Mouse (Mus musculus) intestine, embryonic 14.5 days (tissue): Measurements from ENCODE around the gene Miip. TPM values are rescaled to one million over a fixed set of nuclear protein-coding genes. Genes with fewer than 3 reads are reported as not detected.
"Not testable (repeated sequence)": the region's sequence is repeated elsewhere in the genome, so short reads cannot be mapped to it uniquely, and the experiment has no call there.

ENCODE experiments used
- ATAC-seq: fragments of 200-750 bp; cut with Nextera tagmentation; replicated peaks from 2 replicates; pipeline ENCODE4 v1.8.0; 2017; ENCODE audit warnings: low read depth, moderate number of reproducible peaks, moderate TSS enrichment, moderate library complexity; ENCODE audit not compliant: low FRiP score, low TSS enrichment
- DNase-seq: peaks from one replicate; pipeline ENCODE4 v3.0.0-alpha.2; 2018; ENCODE audit warnings: low spot score
- H3K27ac ChIP-seq: fragments of 300-500 bp; sonication (generic); 2 replicates; pipeline ENCODE4 v1.5.1; 2014; ENCODE audit warnings: low read depth, mild to moderate bottlenecking, control low read depth
- H3K27me3 ChIP-seq: fragments of 300-500 bp; sonication (generic); replicated peaks from 2 replicates; pipeline ENCODE4 v1.6.1; 2014; ENCODE audit warnings: low read length, control low read depth; ENCODE audit not compliant: control insufficient read depth, insufficient read depth
- H3K36me3 ChIP-seq: fragments of 300-500 bp; sonication (generic); 2 replicates; pipeline ENCODE4 v1.6.1; 2014; ENCODE audit warnings: low read length, control low read depth; ENCODE audit not compliant: control insufficient read depth, insufficient read depth
- H3K4me1 ChIP-seq: fragments of 300-500 bp; sonication (generic); replicated peaks from 2 replicates; pipeline ENCODE4 v1.6.1; 2014; ENCODE audit warnings: low read length, control low read depth, mixed read lengths; ENCODE audit not compliant: control insufficient read depth, insufficient read depth
- H3K4me2 ChIP-seq: fragments of 300-500 bp; sonication (generic); 2 replicates; pipeline ENCODE4 v1.6.1; 2014; ENCODE audit warnings: low read length
- H3K4me3 ChIP-seq: fragments of 300-500 bp; sonication (generic); 2 replicates; pipeline ENCODE4 v1.5.1; 2014; ENCODE audit warnings: low read depth, low read length, control low read depth, mixed read lengths
- H3K9ac ChIP-seq: fragments of 300-500 bp; sonication (generic); 2 replicates; pipeline ENCODE4 v1.6.1; 2014; ENCODE audit warnings: mild to moderate bottlenecking, low read length
- H3K9me3 ChIP-seq: fragments of 300-500 bp; sonication (generic); 2 replicates; pipeline ENCODE4 v1.6.1; 2016; ENCODE audit warnings: low read length, control low read depth; ENCODE audit not compliant: control insufficient read depth
- WGBS: fragments of 180-500 bp; shearing (Covaris S2); extraction: QIAGEN DNeasy Blood & Tissue Kit; methylation state at CpG from one replicate; pipeline ENCODE4 v1.1.7; 2014; 5-methylcytosine and 5-hydroxymethylcytosine counted together
- polyA plus RNA-seq: library from polyadenylated mRNA; unstranded; fragments of >200 nt; fragmentation: Nextera tagmentation; extraction: Ambion mirVana; gene quantifications from 2 replicates; pipeline ENCODE4 v1.2.1, GENCODE M21; 2014

Miip gene
- polyA plus RNA-seq, 1 experiment from 2014 or later, result 32.1 TPM

DNA sequence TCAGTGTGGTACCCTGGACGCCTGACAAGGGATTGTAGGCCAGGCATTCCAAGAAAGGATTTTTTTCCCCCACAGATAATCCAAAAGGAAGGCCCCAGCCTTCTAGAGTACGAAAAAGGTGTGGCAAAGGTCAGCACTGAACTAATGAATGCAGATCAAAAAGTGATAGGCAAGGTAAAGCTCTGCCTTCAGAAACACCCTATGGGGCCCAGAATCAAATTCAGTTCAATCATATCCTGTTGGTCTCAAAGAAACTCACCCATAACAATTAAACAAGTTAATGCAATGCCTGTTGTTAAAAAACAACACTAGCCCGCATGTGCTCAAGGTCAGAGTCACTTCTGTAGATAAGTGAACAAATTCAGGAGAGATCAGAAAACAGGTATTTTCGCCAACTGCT is 44.2 kb downstream of the Miip start:
- 95% methylated on average over 4 of the region's 4 CpGs for WGBS
- Histone ChIP-seq H3K36me3 (peaks cover 37% of the 10 kb centered on the region), H3K9me3 (peaks cover 64% of the 10 kb centered on the region), H3K4me1 (no peaks in the 10 kb centered on the region), H3K27me3 (no peaks in the 10 kb centered on the region), H3K4me3 (no peak overlapping the region), H3K4me2 (no peak overlapping the region), H3K9ac (no peak overlapping the region), H3K27ac (no peak overlapping the region)
- no peak for DNase-seq
- no peak for ATAC-seq

DNA sequence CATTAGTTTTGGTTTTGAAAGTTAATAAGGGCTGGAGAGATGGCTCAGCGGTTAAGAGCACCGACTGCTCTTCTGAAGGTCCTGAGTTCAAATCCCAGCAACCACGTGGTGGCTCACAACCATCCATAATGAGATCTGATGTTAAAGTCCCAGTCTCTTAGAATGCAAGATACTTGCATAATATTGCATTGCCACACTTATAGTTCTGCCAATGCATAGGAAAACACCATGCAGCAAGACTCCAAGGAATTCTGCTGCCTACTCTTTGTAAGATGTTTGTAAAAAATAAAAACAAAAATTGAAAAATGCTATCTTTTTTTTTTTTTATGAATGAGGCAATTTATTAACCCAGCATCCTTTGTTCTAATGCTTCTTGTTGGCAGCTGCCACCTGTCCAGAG is 47.2 kb downstream of the Miip start:
- Histone ChIP-seq H3K9me3 (peaks cover 45% of the 10 kb centered on the region), H3K36me3 (peaks cover 14% of the 10 kb centered on the region)
- not testable (repeated sequence) for ATAC-seq, H3K27me3 ChIP-seq, H3K27ac ChIP-seq, H3K4me2 ChIP-seq, H3K4me1 ChIP-seq, H3K4me3 ChIP-seq, H3K9ac ChIP-seq, DNase-seq
- 80% methylated on average over 3 of the region's 3 CpGs for WGBS

DNA sequence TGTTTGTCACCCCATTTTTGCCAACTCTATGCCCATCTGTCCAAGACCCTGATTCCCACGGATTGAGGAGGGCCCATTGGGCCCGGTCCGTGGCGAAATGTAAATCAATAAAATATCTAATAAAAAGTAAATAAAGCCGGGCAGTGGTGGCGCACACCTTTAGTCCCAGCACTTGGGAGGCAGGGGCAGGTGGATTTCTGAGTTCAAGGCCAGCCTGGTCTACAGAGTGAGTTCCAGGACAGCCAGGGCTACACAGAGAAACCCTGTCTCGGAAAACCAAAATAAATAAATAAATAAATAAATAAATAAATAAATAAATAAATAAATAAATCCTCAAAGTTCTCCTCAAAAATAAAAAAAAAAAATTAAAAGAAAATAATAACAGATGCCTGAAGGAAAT is 49.0 kb downstream of the Miip start:
- not testable (repeated sequence) for DNase-seq, H3K4me1 ChIP-seq, H3K27ac ChIP-seq, ATAC-seq, H3K9ac ChIP-seq, H3K27me3 ChIP-seq, H3K4me2 ChIP-seq, H3K36me3 ChIP-seq, H3K4me3 ChIP-seq
- 81% methylated on average over 7 of the region's 7 CpGs for WGBS
- peaks cover 34% of the 10 kb centered on the region for H3K9me3 ChIP-seq

DNA sequence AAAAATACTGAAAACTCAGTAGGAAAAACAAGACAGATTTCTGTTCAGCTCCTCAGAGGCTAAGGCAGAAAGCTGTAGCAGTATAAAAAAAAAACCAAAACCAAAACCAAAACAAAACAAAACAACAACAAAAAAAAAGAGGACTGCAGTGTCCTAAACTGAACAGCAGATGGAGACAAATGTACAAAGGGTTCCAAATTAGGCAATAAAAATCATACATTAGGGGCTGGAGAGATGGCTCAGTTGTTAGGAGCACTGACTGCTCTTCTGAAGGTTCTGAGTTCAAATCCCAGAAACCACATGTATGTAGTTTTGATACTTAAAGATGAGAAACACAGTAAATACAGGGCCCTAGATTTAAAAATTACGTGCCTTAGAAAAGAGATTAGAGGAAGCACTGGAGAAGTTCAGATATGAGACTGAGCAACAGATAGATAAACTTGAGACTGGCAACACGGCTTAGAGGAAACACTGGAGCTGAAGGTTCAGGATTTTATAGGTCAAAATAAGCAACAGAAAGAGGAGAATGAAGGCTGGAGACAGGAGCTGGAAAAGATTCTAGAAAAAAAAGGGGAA is 53.9 kb downstream of the Miip start:
- Histone ChIP-seq H3K36me3 (no peaks in the 10 kb centered on the region), H3K9ac (no peak overlapping the region), H3K27me3 (no peaks in the 10 kb centered on the region), H3K27ac (no peak overlapping the region), H3K4me1 (no peaks in the 10 kb centered on the region), H3K9me3 (peaks cover 8% of the 10 kb centered on the region; the same call in 1 of the 2 replicates), H3K4me2 (no peak overlapping the region), H3K4me3 (no peak overlapping the region)
- no peak for ATAC-seq
- DNase-seq, result no peak
- WGBS, result 83% methylated on average over 2 of the region's 2 CpGs

DNA sequence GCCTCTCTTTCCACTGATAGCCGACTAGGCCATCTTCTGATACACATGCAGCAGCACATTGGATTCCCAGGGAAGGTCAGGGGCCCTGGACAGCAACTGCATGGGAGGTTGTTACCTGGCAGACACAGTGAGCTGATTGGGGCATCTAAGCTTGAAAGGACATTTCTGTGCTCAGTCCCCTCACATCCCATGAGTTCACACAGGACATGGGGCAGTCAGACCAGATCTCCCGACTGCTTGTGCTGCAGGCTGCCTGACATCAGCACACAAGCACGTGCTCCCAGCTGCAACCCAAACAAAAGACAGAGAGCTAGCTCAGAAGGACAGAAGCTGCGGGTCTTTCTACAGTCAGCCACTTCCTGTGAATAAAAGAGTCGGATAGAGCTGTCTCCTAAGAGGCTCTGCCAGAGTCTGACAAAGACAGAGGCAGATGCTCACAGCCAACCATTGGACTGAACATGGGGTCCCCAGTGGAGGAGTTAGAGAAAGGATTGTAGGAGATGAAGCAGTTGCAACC is 55.3 kb downstream of the Miip start:
- Histone ChIP-seq H3K4me2 (no peak overlapping the region), H3K36me3 (no peaks in the 10 kb centered on the region), H3K4me1 (no peaks in the 10 kb centered on the region), H3K4me3 (no peak overlapping the region), H3K9me3 (peaks cover 3% of the 10 kb centered on the region; the same call in 1 of the 2 replicates), H3K9ac (no peak overlapping the region), H3K27ac (no peak overlapping the region), H3K27me3 (no peaks in the 10 kb centered on the region)
- 45% methylated on average over 5 of the region's 5 CpGs for WGBS
- ATAC-seq (no peak), DNase-seq (no peak)

Other genes with a start within 250 kb of the Miip start
- gene Zfp979, start 226.3 kb downstream of the Miip start, polyA plus RNA-seq, result 3.2 and 3.3 TPM in 2 replicates
- gene Zfp534, start 166.3 kb downstream of the Miip start, polyA plus RNA-seq, result not detected in 2 replicates
- 8.8 and 11.5 TPM in 2 replicates for gene Zfp984, start 59.0 kb downstream of the Miip start, polyA plus RNA-seq
- 4.7 TPM in 2 replicates for gene Zfp933, start 20.4 kb downstream of the Miip start, polyA plus RNA-seq
- gene Fv1, start 163 bp upstream of the Miip start, polyA plus RNA-seq, result 9.0 and 9.7 TPM in 2 replicates
- 31.6 and 33.3 TPM in 2 replicates for gene Mfn2, start 35.9 kb upstream of the Miip start, polyA plus RNA-seq
- 40.9 and 44.1 TPM in 2 replicates for gene Plod1, start 68.0 kb upstream of the Miip start, polyA plus RNA-seq
- 19.9 and 21.3 TPM in 2 replicates for gene 2510039O18Rik, start 72.1 kb upstream of the Miip start, polyA plus RNA-seq
- gene Nppb, start 117.0 kb upstream of the Miip start, polyA plus RNA-seq, result 0.40 TPM in 1 of 2 replicates, not detected in the other
- 0.28 and 0.56 TPM in 2 replicates for gene Nppa, start 131.9 kb upstream of the Miip start, polyA plus RNA-seq
- gene Clcn6, start 170.0 kb upstream of the Miip start, polyA plus RNA-seq, result 5.2 and 5.3 TPM in 2 replicates
- 17.8 and 18.4 TPM in 2 replicates for gene Mthfr, start 170.3 kb upstream of the Miip start, polyA plus RNA-seq
- 15.9 and 16.4 TPM in 2 replicates for gene Agtrap, start 219.2 kb upstream of the Miip start, polyA plus RNA-seq